16 mouse cellular contexts compared by ENCODE assay signal in the genomic region with DNA sequence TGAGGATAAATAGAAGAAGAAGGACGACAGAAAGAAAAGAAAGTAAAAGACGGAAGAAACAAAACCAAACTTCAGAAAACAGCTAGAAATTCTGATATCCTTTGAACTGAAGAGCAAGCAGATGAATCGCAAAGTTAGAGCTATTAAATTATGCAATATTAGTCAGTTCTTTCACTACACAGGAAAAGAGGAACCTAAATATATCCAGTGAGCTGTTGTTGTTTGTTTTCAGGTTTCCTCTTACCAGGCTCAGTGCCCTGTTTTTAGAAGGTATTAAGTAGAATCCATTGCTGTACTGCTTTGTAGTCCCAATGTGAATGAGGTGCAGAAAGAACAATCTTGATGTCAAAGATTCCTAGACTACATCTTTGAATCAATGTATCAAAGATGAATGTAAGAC.
"Had no signal": no experiment of that assay in that cellular context is flagged by ENCODE, and none has a peak within 500 bp of the region (broad histone marks: within the 10 kb centered on the region; RNA-seq: fewer than 3 reads in every experiment).

No protein-coding gene starts in this region.

- H3K36me3 ChIP-seq: kidney, embryonic 15.5 days; liver, embryonic 13.5 days; midbrain, embryonic 10.5 days; midbrain, embryonic 13.5 days had no signal

- H3K9me3 ChIP-seq: kidney, embryonic 15.5 days; liver, embryonic 13.5 days; megakaryocyte, embryonic 14.5 days; midbrain, embryonic 10.5 days; midbrain, embryonic 13.5 days had no signal

- H3K27me3 ChIP-seq: kidney, embryonic 15.5 days; liver, embryonic 13.5 days; megakaryocyte, embryonic 14.5 days; midbrain, embryonic 13.5 days had no signal

- DNase-seq: kidney, postnatal 10 days; kidney, postnatal 36 days; layer of hippocampus, postnatal 36 days; liver, embryonic 13.5 days; lung, adult 2 months; lung, postnatal 14 days; lung, postnatal 4 days; thymus, adult 2 months; thymus, postnatal 14 days; thymus, postnatal 4 days had no signal

- H3K9ac ChIP-seq: kidney, embryonic 15.5 days; liver, embryonic 13.5 days; midbrain, embryonic 13.5 days had no signal

- ATAC-seq: midbrain, embryonic 13.5 days; midbrain, embryonic 16.5 days had no signal

- H3K4me2 ChIP-seq: kidney, embryonic 15.5 days; liver, embryonic 13.5 days; midbrain, embryonic 13.5 days had no signal

- H3K27ac ChIP-seq: kidney, embryonic 15.5 days; left cerebral cortex, adult 2 months; liver, embryonic 13.5 days; midbrain, embryonic 10.5 days; midbrain, embryonic 13.5 days had no signal

- H3K4me1 ChIP-seq: liver, embryonic 13.5 days; megakaryocyte, embryonic 14.5 days had no signal

- H3K4me3 ChIP-seq: kidney, embryonic 15.5 days; left cerebral cortex, adult 2 months; liver, embryonic 13.5 days; megakaryocyte, embryonic 14.5 days; midbrain, embryonic 10.5 days; midbrain, embryonic 13.5 days had no signal
